Mouse (Mus musculus) MEL (cell line): ENCODE results near the gene Selenot. TPM values are rescaled to one million over a fixed set of nuclear protein-coding genes. Genes with fewer than 3 reads are reported as not detected.
A peak's percentile ranks its signal among the peaks of the same experiment; 100 is the strongest.

Source experiments
- DNase-seq: peaks from one replicate; pipeline ENCODE4 v3.0.0; 2011; ENCODE audit warnings: low read depth, low spot score
- H3K27ac ChIP-seq: 2 replicates; pipeline ENCODE4 v1.5.1; 2012; ENCODE audit warnings: low read depth, mild to moderate bottlenecking, control low read depth, low read length, moderate library complexity; ENCODE audit not compliant: control insufficient read depth
- H3K27me3 ChIP-seq, 2 experiments: fragments of 150-350 bp in 1 of 2; sonication (generic) in 1 of 2; 2 replicates each; pipeline ENCODE4 v1.6.1; 2012; ENCODE audit warnings: low read length in 2 of 2, mild to moderate bottlenecking in 2 of 2, improper control_type of control experiment in 1 of 2, moderate library complexity in 1 of 2; ENCODE audit not compliant: insufficient read depth in 2 of 2, control insufficient read depth in 1 of 2
- H3K36me3 ChIP-seq, 2 experiments: 2 replicates each; pipeline ENCODE4 v1.6.1; 2012 to 2014; ENCODE audit warnings: low read length in 2 of 2, improper control_type of control experiment in 1 of 2, inconsistent platforms in 1 of 2, mild to moderate bottlenecking in 1 of 2; ENCODE audit not compliant: insufficient read depth in 2 of 2, control insufficient read depth in 1 of 2
- H3K4me1 ChIP-seq, 2 experiments: fragments of 150-350 bp in 1 of 2; sonication (generic) in 1 of 2; 2 replicates each; pipeline ENCODE4 v1.6.1; 2012; ENCODE audit warnings: low read length in 2 of 2, improper control_type of control experiment in 1 of 2, mild to moderate bottlenecking in 1 of 2; ENCODE audit not compliant: insufficient read depth in 2 of 2, control insufficient read depth in 1 of 2
- H3K4me3 ChIP-seq, 2 experiments: fragments of 150-350 bp in 1 of 2; sonication (generic) in 1 of 2; 2 replicates each; pipeline ENCODE4 v1.5.1; 2012; ENCODE audit warnings: low read depth in 2 of 2, low read length in 2 of 2, mild to moderate bottlenecking in 2 of 2, moderate library complexity in 2 of 2, control low read depth in 1 of 2, improper control_type of control experiment in 1 of 2; ENCODE audit not compliant: control insufficient read depth in 1 of 2, insufficient read depth in 1 of 2
- H3K79me2 ChIP-seq: 2 replicates; pipeline ENCODE4 v1.6.1; 2012; ENCODE audit warnings: mild to moderate bottlenecking, low read length, moderate library complexity; ENCODE audit not compliant: control insufficient read depth, poor library complexity, insufficient read depth
- H3K9ac ChIP-seq: 2 replicates; pipeline ENCODE4 v1.6.1; 2012; ENCODE audit warnings: low read depth, mild to moderate bottlenecking, control low read depth, low read length, moderate library complexity; ENCODE audit not compliant: control insufficient read depth, poor library complexity, severe bottlenecking
- H3K9me3 ChIP-seq: fragments of 150-350 bp; sonication (generic); replicated peaks from 2 replicates; pipeline ENCODE4 v1.6.1; 2012; ENCODE audit warnings: mild to moderate bottlenecking, low read length, improper control_type of control experiment, moderate library complexity; ENCODE audit not compliant: insufficient read depth
- BHLHE40 ChIP-seq: IDR thresholded peaks from 2 replicates; pipeline ENCODE4 v1.6.1; 2012; ENCODE audit warnings: low read depth, mild to moderate bottlenecking, inconsistent platforms, low read length, improper control_type of control experiment, borderline replicate concordance
- CHD1 ChIP-seq: IDR thresholded peaks from 2 replicates; pipeline ENCODE4 v1.6.1; 2012; ENCODE audit warnings: low read depth, mild to moderate bottlenecking, inconsistent platforms, low read length, improper control_type of control experiment
- CHD2 ChIP-seq: IDR thresholded peaks from 2 replicates; pipeline ENCODE4 v1.6.1; 2011; ENCODE audit warnings: low read length, improper control_type of control experiment
- ELF1 ChIP-seq: IDR thresholded peaks from 2 replicates; pipeline ENCODE4 v1.6.1; 2014; ENCODE audit warnings: low read depth, mild to moderate bottlenecking, inconsistent platforms, low read length, improper control_type of control experiment, moderate library complexity
- EP300 ChIP-seq, 2 experiments: IDR thresholded peaks; 2 replicates each; pipeline ENCODE4 v1.6.1; 2011; ENCODE audit warnings: improper control_type of control experiment in 2 of 2, low read length in 2 of 2, low read depth in 1 of 2, mild to moderate bottlenecking in 1 of 2
- ETS1 ChIP-seq: IDR thresholded peaks from 2 replicates; pipeline ENCODE4 v1.6.1; 2012; ENCODE audit warnings: low read depth, mild to moderate bottlenecking, inconsistent platforms, low read length, improper control_type of control experiment, moderate library complexity
- GABPA ChIP-seq: IDR thresholded peaks from 2 replicates; pipeline ENCODE4 v1.6.1; 2012; ENCODE audit warnings: low read depth, mild to moderate bottlenecking, inconsistent platforms, low read length, improper control_type of control experiment, moderate library complexity
- GATA1 ChIP-seq: IDR thresholded peaks from 2 replicates; pipeline ENCODE4 v1.6.1; 2011; ENCODE audit warnings: low read depth, low read length, improper control_type of control experiment
- HCFC1 ChIP-seq: IDR thresholded peaks from 2 replicates; pipeline ENCODE4 v1.6.1; 2012; ENCODE audit warnings: low read depth, mild to moderate bottlenecking, inconsistent platforms, low read length, improper control_type of control experiment, moderate library complexity
- JUND ChIP-seq: IDR thresholded peaks from 2 replicates; pipeline ENCODE4 v1.6.1; 2011; ENCODE audit warnings: low read depth, mild to moderate bottlenecking, improper control_type of control experiment, low read length
- KAT2A ChIP-seq: conservative IDR thresholded peaks from 2 replicates; pipeline ENCODE4 v1.6.1; 2012; ENCODE audit warnings: low read depth, low read length, improper control_type of control experiment, inconsistent platforms
- MAFK ChIP-seq: IDR thresholded peaks from 2 replicates; pipeline ENCODE4 v1.6.1; 2011; ENCODE audit warnings: low read depth, mild to moderate bottlenecking, low read length, improper control_type of control experiment, borderline replicate concordance
- MAX ChIP-seq: IDR thresholded peaks from 2 replicates; pipeline ENCODE4 v1.6.1; 2011; ENCODE audit warnings: low read length, improper control_type of control experiment
- MYB ChIP-seq: IDR thresholded peaks from 2 replicates; pipeline ENCODE4 v1.6.1; 2011; ENCODE audit warnings: mild to moderate bottlenecking, low read depth, low read length, improper control_type of control experiment
- MYC ChIP-seq: IDR thresholded peaks from 2 replicates; pipeline ENCODE4 v1.6.1; 2011; ENCODE audit warnings: low read depth, mild to moderate bottlenecking, low read length, improper control_type of control experiment, moderate library complexity
- POLR2A ChIP-seq, 2 experiments: IDR thresholded peaks; 2 replicates each; pipeline ENCODE4 v1.6.1; 2011 to 2012; ENCODE audit warnings: low read length in 2 of 2, mild to moderate bottlenecking in 2 of 2, control low read depth in 1 of 2, improper control_type of control experiment in 1 of 2, low read depth in 1 of 2, moderate library complexity in 1 of 2; ENCODE audit not compliant: control insufficient read depth in 1 of 2, insufficient read depth in 1 of 2, poor library complexity in 1 of 2
- POLR2AphosphoS5 ChIP-seq: IDR thresholded peaks from 2 replicates; pipeline ENCODE4 v1.6.1; 2012; ENCODE audit warnings: low read depth, borderline replicate concordance, mild to moderate bottlenecking, inconsistent platforms, low read length, moderate library complexity, mixed read lengths
- RAD21 ChIP-seq: IDR thresholded peaks from 2 replicates; pipeline ENCODE4 v1.6.1; 2011; ENCODE audit warnings: mild to moderate bottlenecking, low read depth, low read length, improper control_type of control experiment
- SIN3A ChIP-seq: IDR thresholded peaks from 2 replicates; pipeline ENCODE4 v1.6.1; 2012; ENCODE audit warnings: low read length, improper control_type of control experiment, inconsistent platforms
- TAL1 ChIP-seq: IDR thresholded peaks from 2 replicates; pipeline ENCODE4 v1.6.1; 2012; ENCODE audit warnings: mild to moderate bottlenecking, inconsistent platforms, low read length, moderate library complexity, mixed read lengths
- TBP ChIP-seq: IDR thresholded peaks from 2 replicates; pipeline ENCODE4 v1.8.0; 2011; ENCODE audit warnings: low read depth, low read length, improper control_type of control experiment
- UBTF ChIP-seq: IDR thresholded peaks from 2 replicates; pipeline ENCODE4 v1.6.1; 2012; ENCODE audit warnings: low read depth, mild to moderate bottlenecking, inconsistent platforms, low read length, improper control_type of control experiment, moderate library complexity, borderline replicate concordance; ENCODE audit not compliant: insufficient read depth
- ZC3H11A ChIP-seq: IDR thresholded peaks from 2 replicates; pipeline ENCODE4 v1.6.1; 2012; ENCODE audit warnings: low read depth, mild to moderate bottlenecking, inconsistent platforms, low read length, improper control_type of control experiment
- ZKSCAN1 ChIP-seq: IDR thresholded peaks from 2 replicates; pipeline ENCODE4 v1.6.1; 2012; ENCODE audit warnings: low read depth, mild to moderate bottlenecking, inconsistent platforms, low read length, improper control_type of control experiment, moderate library complexity
- ZNF384 ChIP-seq: IDR thresholded peaks from 2 replicates; pipeline ENCODE4 v1.6.1; 2012; ENCODE audit warnings: low read depth, mild to moderate bottlenecking, inconsistent platforms, low read length, improper control_type of control experiment
- polyA plus RNA-seq, 2 experiments: library from polyadenylated mRNA; stranded (reverse) in 1 of 2; unstranded in 1 of 2; fragments of >175 nt in 1 of 2; fragments of >200 nt in 1 of 2; gene quantifications; 2 replicates each; pipeline versions ENCODE4 v1.2.1 to v1.2.4; 2012; ENCODE audit warnings: low replicate concordance in 2 of 2, low read depth in 1 of 2; ENCODE audit not compliant: insufficient read length in 2 of 2, insufficient read depth in 1 of 2, missing spikeins in 1 of 2
- total RNA-seq: library from RNA; depleted of rRNA; stranded (reverse); fragments of 300-350 nt; gene quantifications from 2 replicates; pipeline ENCODE4 v1.2.3, GENCODE M21; 2012

Gene Selenot
- total and polyA plus RNA-seq, 3 experiments: 78.3 to 107 (median 89.5) TPM

DNA sequence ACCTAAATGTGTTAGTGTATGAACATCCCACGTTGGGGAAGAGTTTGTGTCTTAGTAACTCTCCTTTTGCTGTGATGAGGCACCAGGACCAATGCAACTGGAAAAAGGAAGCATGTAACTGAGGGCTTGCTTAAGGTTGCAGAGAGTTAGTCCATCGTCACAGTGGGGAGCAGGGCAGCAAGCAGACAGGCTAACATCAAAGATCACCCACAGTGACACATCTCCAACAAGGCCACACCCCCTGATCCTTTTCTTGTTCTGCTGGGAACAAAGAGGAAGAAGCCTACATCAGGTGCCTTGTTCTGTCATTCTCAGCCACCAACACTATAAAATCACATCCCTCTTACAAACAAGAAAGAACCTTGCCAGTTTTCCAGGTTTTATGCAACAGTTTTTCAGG lies 16.5 kb upstream of the Selenot start:
- Histone ChIP-seq H3K9ac (no peak overlapping the region), H3K27ac (no peak overlapping the region), H3K79me2 (no peaks in the 10 kb centered on the region), H3K36me3 (peaks cover 0 to 9% of the 10 kb centered on the region in 2 experiments; a peak in 2 of 4 replicates), H3K4me1 (no peaks in the 10 kb centered on the region), H3K4me3 (no peak overlapping the region), H3K27me3 (no peaks in the 10 kb centered on the region), H3K9me3 (no peaks in the 10 kb centered on the region)
- peak; percentile 30 for DNase-seq
- TF ChIP-seq ELF1 (no peak), POLR2A (IDR thresholded peaks at IDR 0.05; ENCODE audit: control insufficient read depth in 1 of 2, insufficient read depth in 1 of 2, low read depth in 1 of 2, low read length in 2 of 2, poor library complexity in 1 of 2) (no peak), TAL1 (no peak), TBP (no peak), BHLHE40 (no peak), CHD2 (no peak), CHD1 (no peak), RAD21 (no peak), MAFK (no peak), JUND (no peak), EP300 (IDR thresholded peaks at IDR 0.05; ENCODE audit: low read depth in 1 of 2, low read length in 2 of 2) (no peak), HCFC1 (no peak), ZC3H11A (no peak), GABPA (no peak), POLR2AphosphoS5 (no peak), SIN3A (no peak), ZNF384 (no peak)

DNA sequence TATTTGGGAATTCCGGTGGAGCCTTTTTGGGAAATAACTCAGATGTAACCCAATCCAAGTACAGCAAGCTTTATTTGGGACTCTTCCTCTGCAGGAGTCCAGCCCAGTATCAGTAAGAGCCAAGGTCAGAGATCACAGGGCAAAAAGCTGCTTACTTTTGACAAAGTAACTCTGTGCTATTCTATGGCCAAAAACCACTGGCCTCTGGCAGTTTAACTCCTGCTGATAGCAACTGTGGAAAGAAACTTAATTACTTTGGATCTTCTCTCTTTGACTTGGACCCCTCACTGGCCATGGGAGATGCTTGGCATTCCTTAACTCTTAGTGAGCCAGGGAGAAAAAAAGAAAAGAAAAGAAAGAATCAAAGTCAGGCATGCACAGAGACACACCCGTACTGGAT lies 15.0 kb upstream of the Selenot start:
- no peaks in the 10 kb centered on the region for H3K79me2 ChIP-seq
- peaks cover 0 to 4% of the 10 kb centered on the region in 2 experiments; a peak in 1 of 4 replicates for H3K36me3 ChIP-seq
- no peak overlapping the region for H3K27ac ChIP-seq
- TF ChIP-seq POLR2A (IDR thresholded peaks at IDR 0.05; ENCODE audit: control insufficient read depth in 1 of 2, insufficient read depth in 1 of 2, low read depth in 1 of 2, low read length in 2 of 2, poor library complexity in 1 of 2): no peak
- TF ChIP-seq MYB: no peak
- TF ChIP-seq ZKSCAN1: no peak
- TF ChIP-seq ETS1: no peak
- TF ChIP-seq MAX: no peak
- TF ChIP-seq SIN3A: no peak
- no peak for TF ChIP-seq MYC
- no peak for TF ChIP-seq UBTF
- TF ChIP-seq KAT2A: no peak
- TF ChIP-seq ZC3H11A: no peak
- no peak for TF ChIP-seq GATA1
- no peaks in the 10 kb centered on the region for H3K27me3 ChIP-seq
- H3K4me3 ChIP-seq: no peak overlapping the region
- no peak overlapping the region for H3K9ac ChIP-seq
- H3K4me1 ChIP-seq: no peaks in the 10 kb centered on the region
- H3K9me3 ChIP-seq: no peaks in the 10 kb centered on the region
- DNase-seq: no peak
